Mouse (Mus musculus) regulatory T cell (primary cell): ENCODE measurements around the gene Srp54b.
"Not testable (repeated sequence)": the region's sequence is repeated elsewhere in the genome, so short reads cannot be mapped to it uniquely, and the experiment has no call there.

ENCODE experiments used
- in situ Hi-C: fragments of 300-600 bp; cut with MboI, MseI; formaldehyde crosslinking; loops from one replicate; pipeline ENCODE4 v1.15.1; 2025; ENCODE audit warnings: high pct_unique_total_duplicates

Gene Srp54b

DNA sequence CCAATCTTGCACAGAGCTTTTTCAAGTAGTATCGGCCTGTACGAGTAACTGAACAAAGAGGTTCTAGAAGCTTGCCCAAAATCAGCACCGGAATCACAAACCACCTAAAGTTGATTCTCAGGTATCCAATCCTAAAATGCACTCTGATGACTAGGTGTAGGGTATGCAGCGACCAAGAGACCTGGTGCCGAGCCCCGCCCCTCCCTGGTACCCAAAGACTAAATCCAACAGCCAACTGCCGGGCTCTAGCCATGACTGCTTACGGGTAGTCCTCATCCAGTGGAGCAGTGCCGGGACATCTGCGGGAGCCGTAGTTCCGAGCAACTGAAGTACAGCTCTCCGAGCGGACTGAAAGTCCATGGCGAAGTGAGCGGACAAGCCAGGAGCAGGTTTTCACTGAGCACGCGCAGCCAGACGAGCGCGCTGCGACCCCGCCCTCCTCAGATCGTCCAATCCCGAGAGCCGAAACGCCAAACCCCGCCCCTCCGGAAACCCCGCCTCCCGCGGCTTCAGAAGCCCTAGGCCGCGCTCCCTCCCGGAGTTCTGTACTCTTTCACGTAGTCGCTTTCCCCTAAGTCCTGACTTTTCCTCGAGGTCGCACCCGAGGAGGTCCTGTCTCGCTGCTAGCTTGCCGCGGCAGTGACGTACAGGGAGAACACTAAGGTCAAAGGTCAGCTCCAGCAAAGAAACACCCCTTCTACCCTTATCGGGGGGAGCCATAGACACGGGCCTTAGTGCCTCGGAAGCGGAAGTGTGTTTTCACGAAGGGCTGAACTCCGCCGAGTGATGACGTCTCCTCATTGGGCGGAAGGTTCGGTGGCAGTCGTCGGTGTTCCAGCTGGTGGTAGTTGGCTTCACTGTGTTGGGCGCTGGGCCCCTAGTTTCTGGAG lies at the start of gene Srp54b:
Gene Srp54b, plus strand, starts transcription at position 546 of the 890 bp plus-strand sequence.
- in situ Hi-C loops: loop anchor here (5.0 kb wide), 1 partner anchor 77 kb away; the partner anchor contains the start of gene Srp54c

DNA sequence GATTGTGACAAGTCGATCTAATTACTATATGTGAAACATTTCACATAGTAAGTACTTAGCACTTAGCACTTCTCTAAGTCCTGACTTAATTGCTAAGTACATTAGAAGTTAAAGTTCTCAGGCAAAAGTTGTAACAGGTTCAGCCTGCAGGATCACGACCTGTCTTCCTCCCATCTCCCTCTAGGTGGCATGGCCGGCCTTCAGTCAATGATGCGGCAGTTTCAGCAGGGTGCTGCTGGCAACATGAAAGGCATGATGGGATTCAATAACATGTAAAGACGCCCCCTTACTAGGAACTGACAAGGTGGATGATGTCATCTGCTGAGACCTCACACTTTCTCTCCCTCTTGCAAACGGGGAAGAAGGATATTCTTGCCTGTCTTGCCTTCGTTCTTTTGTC lies 42.3 kb upstream of the Srp54b start:
- in situ Hi-C loops: not testable (repeated sequence)

DNA sequence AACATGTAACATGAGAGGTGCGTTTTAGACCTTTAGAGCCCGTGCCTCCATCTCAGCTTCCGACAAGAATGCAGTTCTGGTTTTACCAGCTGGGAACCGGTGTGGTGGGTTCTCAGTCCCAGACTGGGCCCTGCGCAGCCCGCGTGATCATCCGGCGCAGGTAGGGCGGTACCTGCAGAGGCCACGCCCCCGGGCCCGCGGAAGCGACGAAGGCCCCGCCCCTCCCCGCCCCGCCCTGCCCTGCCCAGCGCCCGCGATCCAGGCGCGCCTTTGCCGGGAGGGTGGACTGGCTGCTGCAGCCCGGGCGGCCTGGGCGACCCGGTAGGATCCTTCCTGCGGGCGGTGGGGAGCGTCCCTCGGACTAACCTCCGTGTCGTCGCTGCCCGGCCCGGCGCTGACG lies 30.7 kb upstream of the Srp54b start, which contains the start of gene Fam177a:
Gene Fam177a, plus strand, starts transcription at position 228 of the 400 bp plus-strand sequence.
- in situ Hi-C loops: not testable (repeated sequence)

DNA sequence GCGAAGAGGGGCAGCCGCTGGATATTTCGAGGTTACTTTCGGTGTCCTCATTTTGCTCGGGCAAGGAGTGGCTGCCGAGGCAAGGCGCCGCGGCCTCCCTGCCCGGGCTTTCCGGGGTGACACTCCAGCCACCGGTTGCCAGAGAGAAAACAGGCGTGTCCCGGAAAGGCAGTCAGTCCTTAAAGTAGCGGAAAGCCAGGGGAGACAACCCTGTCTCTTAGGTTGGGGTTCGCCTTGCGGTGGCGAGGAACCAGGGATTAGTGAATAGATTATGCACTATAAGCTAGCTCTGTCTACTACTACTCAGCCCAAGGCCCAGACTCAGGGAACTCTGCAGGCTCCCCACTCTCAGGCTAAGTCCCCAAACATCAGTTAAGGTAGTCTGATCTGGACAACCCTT lies 30.2 kb upstream of the Srp54b start:
- in situ Hi-C loops: not testable (repeated sequence)

DNA sequence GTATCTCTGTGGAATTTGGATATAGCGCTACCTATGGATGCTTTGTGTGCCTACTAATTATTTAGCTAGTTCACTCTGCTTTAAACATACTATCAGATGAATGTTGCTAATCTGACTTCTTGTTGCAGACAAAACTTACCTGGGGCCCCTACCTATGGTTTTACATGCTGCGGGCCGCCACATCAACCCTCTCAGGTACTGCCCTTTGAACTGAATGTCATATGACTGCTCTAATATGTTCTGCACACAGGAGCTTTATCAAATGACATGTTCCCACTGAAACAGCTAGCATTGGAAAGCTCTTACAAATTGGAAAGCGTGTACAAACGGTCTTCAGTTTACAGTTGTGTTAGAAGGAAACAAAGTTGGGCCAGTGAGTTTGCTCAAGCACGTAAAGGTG lies 19.4 kb upstream of the Srp54b start:
- in situ Hi-C loops: loop anchor here (5.0 kb wide), 1 partner anchor 142 kb away; no protein-coding TSS in a partner anchor

DNA sequence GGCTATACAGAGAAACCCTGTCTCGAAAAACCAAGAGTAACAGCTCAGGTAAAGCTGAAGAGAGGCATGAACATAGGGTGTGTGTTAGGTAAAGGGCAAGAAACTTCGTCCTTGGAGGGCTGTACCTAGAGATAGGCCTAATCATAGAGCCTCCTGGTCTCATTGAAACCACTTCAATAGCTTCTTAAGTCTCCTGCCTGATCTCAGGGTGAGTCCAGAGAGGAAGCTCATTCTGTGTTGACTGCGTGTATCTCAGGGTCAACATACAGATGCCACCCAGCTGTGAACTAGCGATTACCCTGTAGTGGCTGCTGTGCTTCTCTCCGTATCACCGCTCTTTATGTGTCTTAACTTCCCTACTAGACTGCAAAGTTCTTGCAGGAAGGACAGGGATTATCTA lies 17.0 kb upstream of the Srp54b start:
- in situ Hi-C loops: loop anchor here (5.0 kb wide), 1 partner anchor 139 kb away; no protein-coding TSS in a partner anchor

DNA sequence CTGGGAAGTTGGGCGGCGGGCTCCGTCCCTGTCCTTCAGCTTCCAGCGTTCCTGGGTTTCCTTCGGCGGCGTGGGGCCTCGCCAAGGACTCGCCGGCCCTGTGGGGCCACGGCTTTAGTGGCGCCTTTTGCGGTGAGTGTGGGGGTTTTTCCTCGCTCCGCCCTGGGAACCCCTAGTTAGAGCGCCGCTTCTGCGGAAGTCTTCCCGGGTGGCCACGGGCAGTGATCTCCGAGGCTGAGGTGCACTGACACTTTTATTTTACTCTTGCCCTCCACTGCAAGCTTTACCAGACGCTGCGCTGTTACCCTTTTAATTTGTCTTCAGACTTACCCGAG lies 512 bp downstream of the Srp54b start:
- in situ Hi-C loops: loop anchor here (5.0 kb wide), 1 partner anchor 77 kb away; the partner anchor contains the start of gene Srp54c

DNA sequence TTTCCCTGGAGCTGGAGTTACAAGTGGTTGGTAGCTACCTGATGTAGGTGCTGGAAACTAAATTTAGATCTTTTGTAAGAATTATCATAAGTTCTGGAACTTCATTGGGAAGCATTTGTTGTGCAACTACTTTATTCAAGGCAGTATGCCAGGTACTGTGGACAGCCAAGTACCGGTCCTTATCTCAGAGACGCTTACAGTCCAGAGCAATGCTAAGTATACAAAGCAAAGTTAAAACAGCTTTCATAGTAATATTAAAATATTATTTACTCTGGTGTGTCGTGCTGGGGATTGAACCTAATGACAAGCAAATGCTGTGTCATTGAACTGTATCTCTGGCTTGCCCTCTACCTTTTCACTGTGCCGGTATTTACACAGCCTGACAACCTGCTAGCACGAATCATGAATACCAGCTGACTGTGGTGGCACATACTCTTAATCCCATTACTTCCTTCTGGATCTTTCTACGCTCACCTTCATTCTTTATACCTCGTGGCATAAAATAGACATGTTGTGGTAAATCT lies 12.2 kb downstream of the Srp54b start:
- in situ Hi-C loops: not testable (repeated sequence)

DNA sequence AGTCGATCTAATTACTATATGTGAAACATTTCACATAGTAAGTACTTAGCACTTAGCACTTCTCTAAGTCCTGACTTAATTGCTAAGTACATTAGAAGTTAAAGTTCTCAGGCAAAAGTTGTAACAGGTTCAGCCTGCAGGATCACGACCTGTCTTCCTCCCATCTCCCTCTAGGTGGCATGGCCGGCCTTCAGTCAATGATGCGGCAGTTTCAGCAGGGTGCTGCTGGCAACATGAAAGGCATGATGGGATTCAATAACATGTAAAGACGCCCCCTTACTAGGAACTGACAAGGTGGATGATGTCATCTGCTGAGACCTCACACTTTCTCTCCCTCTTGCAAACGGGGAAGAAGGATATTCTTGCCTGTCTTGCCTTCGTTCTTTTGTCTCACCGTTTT lies 32.8 kb downstream of the Srp54b start:
- in situ Hi-C loops: not testable (repeated sequence)

DNA sequence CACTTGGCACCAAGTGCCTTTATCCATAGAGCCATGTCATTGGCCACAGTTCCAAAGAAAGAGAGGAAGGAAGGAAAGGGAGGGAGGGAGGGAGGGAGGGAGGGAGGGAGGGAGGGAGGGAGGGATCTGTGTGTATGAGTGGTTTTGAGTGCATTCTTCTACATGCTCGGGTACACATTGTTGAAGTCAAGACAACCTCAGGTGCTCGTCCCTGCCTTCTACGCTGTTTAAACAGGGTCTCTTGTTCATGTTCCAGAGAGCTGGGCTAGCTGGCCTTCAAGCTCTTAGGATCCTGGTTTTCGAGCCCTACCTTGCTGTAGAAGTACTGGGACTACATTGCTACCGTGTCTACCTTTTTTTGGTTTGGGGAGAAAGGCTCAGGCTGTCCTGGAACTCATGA lies 34.2 kb downstream of the Srp54b start:
- in situ Hi-C loops: not testable (repeated sequence)

DNA sequence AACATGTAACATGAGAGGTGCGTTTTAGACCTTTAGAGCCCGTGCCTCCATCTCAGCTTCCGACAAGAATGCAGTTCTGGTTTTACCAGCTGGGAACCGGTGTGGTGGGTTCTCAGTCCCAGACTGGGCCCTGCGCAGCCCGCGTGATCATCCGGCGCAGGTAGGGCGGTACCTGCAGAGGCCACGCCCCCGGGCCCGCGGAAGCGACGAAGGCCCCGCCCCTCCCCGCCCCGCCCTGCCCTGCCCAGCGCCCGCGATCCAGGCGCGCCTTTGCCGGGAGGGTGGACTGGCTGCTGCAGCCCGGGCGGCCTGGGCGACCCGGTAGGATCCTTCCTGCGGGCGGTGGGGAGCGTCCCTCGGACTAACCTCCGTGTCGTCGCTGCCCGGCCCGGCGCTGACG lies 44.4 kb downstream of the Srp54b start, which contains the start of gene 1700047I17Rik2:
Gene 1700047I17Rik2, plus strand, starts transcription at position 287 of the 400 bp plus-strand sequence.
- in situ Hi-C loops: not testable (repeated sequence)

DNA sequence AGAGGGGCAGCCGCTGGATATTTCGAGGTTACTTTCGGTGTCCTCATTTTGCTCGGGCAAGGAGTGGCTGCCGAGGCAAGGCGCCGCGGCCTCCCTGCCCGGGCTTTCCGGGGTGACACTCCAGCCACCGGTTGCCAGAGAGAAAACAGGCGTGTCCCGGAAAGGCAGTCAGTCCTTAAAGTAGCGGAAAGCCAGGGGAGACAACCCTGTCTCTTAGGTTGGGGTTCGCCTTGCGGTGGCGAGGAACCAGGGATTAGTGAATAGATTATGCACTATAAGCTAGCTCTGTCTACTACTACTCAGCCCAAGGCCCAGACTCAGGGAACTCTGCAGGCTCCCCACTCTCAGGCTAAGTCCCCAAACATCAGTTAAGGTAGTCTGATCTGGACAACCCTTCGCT lies 44.9 kb downstream of the Srp54b start:
- in situ Hi-C loops: not testable (repeated sequence)

DNA sequence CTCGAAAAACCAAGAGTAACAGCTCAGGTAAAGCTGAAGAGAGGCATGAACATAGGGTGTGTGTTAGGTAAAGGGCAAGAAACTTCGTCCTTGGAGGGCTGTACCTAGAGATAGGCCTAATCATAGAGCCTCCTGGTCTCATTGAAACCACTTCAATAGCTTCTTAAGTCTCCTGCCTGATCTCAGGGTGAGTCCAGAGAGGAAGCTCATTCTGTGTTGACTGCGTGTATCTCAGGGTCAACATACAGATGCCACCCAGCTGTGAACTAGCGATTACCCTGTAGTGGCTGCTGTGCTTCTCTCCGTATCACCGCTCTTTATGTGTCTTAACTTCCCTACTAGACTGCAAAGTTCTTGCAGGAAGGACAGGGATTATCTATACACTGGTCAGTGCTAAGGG lies 58.0 kb downstream of the Srp54b start:
- in situ Hi-C loops: not testable (repeated sequence)

DNA sequence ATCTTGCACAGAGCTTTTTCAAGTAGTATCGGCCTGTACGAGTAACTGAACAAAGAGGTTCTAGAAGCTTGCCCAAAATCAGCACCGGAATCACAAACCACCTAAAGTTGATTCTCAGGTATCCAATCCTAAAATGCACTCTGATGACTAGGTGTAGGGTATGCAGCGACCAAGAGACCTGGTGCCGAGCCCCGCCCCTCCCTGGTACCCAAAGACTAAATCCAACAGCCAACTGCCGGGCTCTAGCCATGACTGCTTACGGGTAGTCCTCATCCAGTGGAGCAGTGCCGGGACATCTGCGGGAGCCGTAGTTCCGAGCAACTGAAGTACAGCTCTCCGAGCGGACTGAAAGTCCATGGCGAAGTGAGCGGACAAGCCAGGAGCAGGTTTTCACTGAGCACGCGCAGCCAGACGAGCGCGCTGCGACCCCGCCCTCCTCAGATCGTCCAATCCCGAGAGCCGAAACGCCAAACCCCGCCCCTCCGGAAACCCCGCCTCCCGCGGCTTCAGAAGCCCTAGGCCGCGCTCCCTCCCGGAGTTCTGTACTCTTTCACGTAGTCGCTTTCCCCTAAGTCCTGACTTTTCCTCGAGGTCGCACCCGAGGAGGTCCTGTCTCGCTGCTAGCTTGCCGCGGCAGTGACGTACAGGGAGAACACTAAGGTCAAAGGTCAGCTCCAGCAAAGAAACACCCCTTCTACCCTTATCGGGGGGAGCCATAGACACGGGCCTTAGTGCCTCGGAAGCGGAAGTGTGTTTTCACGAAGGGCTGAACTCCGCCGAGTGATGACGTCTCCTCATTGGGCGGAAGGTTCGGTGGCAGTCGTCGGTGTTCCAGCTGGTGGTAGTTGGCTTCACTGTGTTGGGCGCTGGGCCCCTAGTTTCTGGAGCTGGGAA lies 75.0 kb downstream of the Srp54b start, which contains the start of gene Srp54c:
Gene Srp54c, plus strand, starts transcription at position 543 of the 894 bp plus-strand sequence.
- in situ Hi-C loops: loop anchor here (5.0 to 10.0 kb wide), 2 partner anchors 73 to 155 kb away; partner anchors contain the start of gene Srp54b

DNA sequence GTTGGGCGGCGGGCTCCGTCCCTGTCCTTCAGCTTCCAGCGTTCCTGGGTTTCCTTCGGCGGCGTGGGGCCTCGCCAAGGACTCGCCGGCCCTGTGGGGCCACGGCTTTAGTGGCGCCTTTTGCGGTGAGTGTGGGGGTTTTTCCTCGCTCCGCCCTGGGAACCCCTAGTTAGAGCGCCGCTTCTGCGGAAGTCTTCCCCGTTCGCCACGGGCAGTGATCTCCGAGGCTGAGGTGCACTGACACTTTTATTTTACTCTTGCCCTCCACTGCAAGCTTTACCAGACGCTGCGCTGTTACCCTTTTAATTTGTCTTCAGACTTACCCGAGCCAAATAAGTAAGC lies 75.6 kb downstream of the Srp54b start:
- in situ Hi-C loops: loop anchor here (5.0 kb wide), 1 partner anchor 73 kb away; the partner anchor contains the start of gene Srp54b
